Mouse (Mus musculus) E14TG2a.4 (cell line): Measurements from ENCODE around the gene Chst8.

Experiments used
- CTCF ChIP-seq: conservative IDR thresholded peaks from 2 replicates; pipeline ENCODE4 v1.5.1; 2014; ENCODE audit warnings: low read length
- NANOG ChIP-seq: IDR thresholded peaks from 2 replicates; pipeline ENCODE4 v1.6.1; 2014; ENCODE audit warnings: borderline replicate concordance, low read length, mixed read lengths

- TF ChIP-seq CTCF: no peak
- no peak for TF ChIP-seq NANOG
Measured at GRCm38 (mm10) chr7:34814801-34815200, 2.3 kb upstream of the Chst8 start.
